Mouse (Mus musculus) neutrophil, adult 5-6 weeks (primary cell): ENCODE data around the gene C1ql2. TPM values are rescaled to one million over a fixed set of nuclear protein-coding genes. Genes with fewer than 3 reads are reported as not detected.

Source experiments
- ATAC-seq: fragments of 151-379, 151-347 bp; 2 replicates; pipeline ENCODE4 v1.8.0; 2017; ENCODE audit warnings: mild to moderate bottlenecking, moderate TSS enrichment; ENCODE audit not compliant: insufficient number of reproducible peaks, poor library complexity, low FRiP score, severe bottlenecking; ENCODE audit errors: extremely low read depth
- total RNA-seq: library from RNA; stranded (forward); fragments of 200-1000 nt; gene quantifications from 2 replicates; pipeline ENCODE4 v1.2.3, GENCODE M21; 2017

The C1ql2 gene
- total RNA-seq, 1 experiment from 2014 or later: not detected

DNA sequence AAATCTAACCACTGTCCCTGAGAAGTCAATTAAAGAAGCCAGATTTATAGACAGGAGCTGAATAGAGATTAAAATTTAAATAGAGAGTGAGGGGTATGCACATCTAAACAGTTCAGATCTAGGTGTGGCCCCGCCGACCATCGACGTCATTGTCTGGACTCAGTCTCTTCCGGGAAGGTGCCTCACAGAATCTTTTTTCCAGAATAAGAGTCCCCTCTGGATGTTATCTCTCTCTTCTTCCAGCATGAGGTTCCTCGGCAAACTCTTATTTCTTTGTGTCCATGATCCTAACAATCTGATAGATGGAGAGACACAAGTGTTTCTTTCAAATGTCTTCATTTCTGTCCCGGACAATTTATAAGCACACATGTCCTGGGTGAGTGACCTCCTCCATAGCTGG lies 33.7 kb downstream of the C1ql2 start:
- no peak for ATAC-seq

DNA sequence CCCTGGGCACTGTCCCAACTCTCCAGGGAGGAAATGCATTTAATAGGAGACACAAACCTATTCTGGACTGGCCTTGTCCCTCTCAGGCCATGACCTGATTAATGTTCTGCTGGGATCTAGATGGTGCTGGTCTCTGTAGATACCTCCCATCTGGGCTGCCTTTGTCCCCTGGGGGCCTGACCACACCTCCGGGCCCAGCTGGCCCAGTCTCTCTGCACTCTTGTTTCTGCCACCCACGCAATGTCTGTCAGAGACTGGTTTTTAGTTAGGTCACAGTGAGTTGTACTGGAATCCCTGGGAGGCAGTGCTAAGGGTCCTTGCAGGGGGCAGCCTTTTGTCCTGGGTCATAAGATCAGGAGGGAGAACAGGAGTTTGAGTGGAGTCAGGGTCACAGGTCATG lies 34.5 kb downstream of the C1ql2 start:
- no peak for ATAC-seq

GRCm38 (mm10) chr1:120385029-120385571 lies 44.7 kb downstream of the C1ql2 start:
- no peak for ATAC-seq

- ATAC-seq: no peak
Observed at GRCm38 (mm10) chr1:120389734-120390133, 49.4 kb downstream of the C1ql2 start.

GRCm38 (mm10) chr1:120390336-120390735 lies 50.0 kb downstream of the C1ql2 start:
- ATAC-seq: no peak

Other genes starting within 250 kb of the C1ql2 start
- 29.0 and 52.2 TPM in 2 replicates for gene Dbi, start 219.5 kb upstream of the C1ql2 start, total RNA-seq
- 5.1 and 5.5 TPM in 2 replicates for gene 3110009E18Rik, start 219.4 kb upstream of the C1ql2 start, total RNA-seq
- gene Steap3, start 67.9 kb upstream of the C1ql2 start, total RNA-seq: 0.58 and 1.1 TPM in 2 replicates
- gene Marco, start 164.4 kb downstream of the C1ql2 start, total RNA-seq: not detected in 2 replicates